Mouse (Mus musculus): ENCODE results near the gene Cnbd2.

- TF ChIP-seq POLR2A (IDR thresholded peaks at IDR 0.05; ENCODE audit: insufficient read depth, low read depth, low read length) (no peak), CTCF (IDR thresholded peaks at IDR 0.05; ENCODE audit: insufficient read depth, low read depth, low read length) (no peak)
Observed at GRCm38 (mm10) chr2:156370896-156371295, 58.8 kb downstream of the Cnbd2 start.
